Mouse (Mus musculus): Measurements from ENCODE around the gene Zfp622.

DNA sequence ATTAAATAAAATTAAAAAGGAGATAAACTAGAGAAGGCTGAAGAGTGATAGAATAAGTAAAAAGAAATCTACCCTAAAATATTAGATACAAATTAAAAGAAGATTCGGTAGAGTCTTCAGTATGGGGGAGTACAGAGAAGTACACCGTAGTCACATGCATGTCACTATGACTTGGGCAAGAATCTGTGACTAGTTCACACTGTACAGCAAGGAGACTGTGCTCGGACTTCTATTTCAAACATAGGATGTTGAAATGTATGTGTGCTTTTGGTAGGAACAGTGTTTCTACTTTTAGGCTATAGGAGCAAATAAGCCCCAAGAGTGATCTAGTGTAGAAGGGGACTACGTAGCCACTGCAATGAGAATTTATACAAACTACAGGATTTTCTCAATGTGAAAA is 9.8 kb upstream of the Zfp622 start:
- TF ChIP-seq CTCF (IDR thresholded peaks at IDR 0.05; ENCODE audit: low read depth, low read length), result no peak
- TF ChIP-seq POLR2A (IDR thresholded peaks at IDR 0.05; ENCODE audit: borderline replicate concordance, low read depth, low read length), result no peak
